ENCODE assay signal across 8 mouse cellular contexts in the genomic region with DNA sequence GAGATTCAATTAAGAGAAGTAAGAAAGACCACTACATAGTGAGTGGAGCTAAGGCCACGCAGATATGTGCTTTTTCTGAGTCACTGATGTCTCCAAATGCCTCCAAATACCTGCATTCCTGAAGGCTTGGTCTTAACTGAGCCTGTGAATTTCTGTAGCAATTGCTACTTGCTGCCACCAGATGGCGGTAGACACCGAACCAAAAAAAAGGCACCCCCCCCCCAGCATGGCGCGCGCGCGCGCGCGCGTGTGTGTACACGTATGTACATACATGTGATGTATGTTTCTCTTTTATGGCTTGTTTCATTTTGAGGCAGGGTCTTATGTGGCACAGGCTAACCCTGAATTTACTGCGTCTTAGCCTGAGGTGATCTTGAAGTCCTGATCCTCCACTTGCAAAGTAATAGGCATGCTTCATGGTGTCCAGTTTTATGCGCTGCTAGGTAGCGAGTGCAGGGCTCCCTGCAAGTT. TPM values are rescaled to one million over a fixed set of nuclear protein-coding genes. Genes with fewer than 3 reads are reported as not detected.
A peak's percentile ranks its signal among the peaks of the same experiment; 100 is the strongest.
DNase-seq lines count a peak whose midpoint lies in the region; ATAC-seq and TF ChIP-seq lines count a peak whose summit lies in the region.

No protein-coding gene starts in this region.

- no peak; the same call in 1 of the 2 replicates for ATAC-seq in heart, embryonic 12.5 days (ENCODE audit: insufficient number of reproducible peaks, low FRiP score)
- peak; percentile 66 for ATAC-seq in inflammation-experienced regulatory T-cells, adult 6 months
- peak; percentile 57 for ATAC-seq in midbrain, embryonic 11.5 days (ENCODE audit: low FRiP score)

- peak overlapping the region; percentile 56 for H3K4me2 ChIP-seq in heart, embryonic 12.5 days
- peak overlapping the region; percentile 28 for H3K4me2 ChIP-seq in midbrain, embryonic 11.5 days

- H3K4me1 ChIP-seq in heart, embryonic 12.5 days (replicated peaks) = 0 out of 2 replicates have a peak, but pooled peaks cover 2% of the 10 kb centered on the region
- H3K4me1 ChIP-seq in ES-Bruce4 (ENCODE audit: control insufficient read depth, insufficient read depth, low read length) = no peaks in the 10 kb centered on the region
- no peaks in the 10 kb centered on the region for H3K4me1 ChIP-seq in embryonic facial prominence, embryonic 10.5 days
- H3K4me1 ChIP-seq in midbrain, embryonic 11.5 days (ENCODE audit: control insufficient read depth, insufficient read depth, low read length) = no peaks in the 10 kb centered on the region

- no peaks in the 10 kb centered on the region for H3K36me3 ChIP-seq in heart, embryonic 12.5 days
- no peaks in the 10 kb centered on the region for H3K36me3 ChIP-seq in ES-Bruce4 (ENCODE audit: control insufficient read depth, insufficient read depth, low read length, poor library complexity, severe bottlenecking)
- no peaks in the 10 kb centered on the region for H3K36me3 ChIP-seq in embryonic facial prominence, embryonic 10.5 days (replicated peaks)
- H3K36me3 ChIP-seq in midbrain, embryonic 11.5 days (ENCODE audit: control insufficient read depth, insufficient read depth, low read length) = no peaks in the 10 kb centered on the region

- TF ChIP-seq POLR2A in ES-Bruce4 (IDR thresholded peaks at IDR 0.05; ENCODE audit: insufficient read depth, low read length) = no peak

- 18% methylated on average over 16 of the region's 16 CpGs for WGBS in heart, embryonic 12.5 days
- 21% methylated on average over 16 of the region's 16 CpGs for WGBS in embryonic facial prominence, embryonic 10.5 days
- 27% methylated on average over 16 of the region's 16 CpGs for WGBS in midbrain, embryonic 11.5 days

- H3K9me3 ChIP-seq in heart, embryonic 12.5 days (replicated peaks) = no peaks in the 10 kb centered on the region
- no peaks in the 10 kb centered on the region for H3K9me3 ChIP-seq in ES-Bruce4 (replicated peaks; ENCODE audit: control insufficient read depth, insufficient read depth, low read length, poor library complexity, severe bottlenecking)
- H3K9me3 ChIP-seq in embryonic facial prominence, embryonic 10.5 days = no peaks in the 10 kb centered on the region
- H3K9me3 ChIP-seq in midbrain, embryonic 11.5 days (ENCODE audit: control insufficient read depth, low read length) = no peaks in the 10 kb centered on the region

- H3K27ac ChIP-seq in heart, embryonic 12.5 days (ENCODE audit: poor library complexity, severe bottlenecking) = no peak overlapping the region
- no peak overlapping the region for H3K27ac ChIP-seq in ES-Bruce4 (ENCODE audit: insufficient read depth, low read length)
- no peak overlapping the region for H3K27ac ChIP-seq in embryonic facial prominence, embryonic 10.5 days (replicated peaks)
- H3K27ac ChIP-seq in midbrain, embryonic 11.5 days (ENCODE audit: low read depth, low read length) = no peak overlapping the region

- TF ChIP-seq CTCF in ES-Bruce4 (IDR thresholded peaks at IDR 0.05; ENCODE audit: low read depth, low read length) = peak; percentile 35

- no peaks in the 10 kb centered on the region for H3K27me3 ChIP-seq in heart, embryonic 12.5 days (replicated peaks)
- H3K27me3 ChIP-seq in ES-Bruce4 (ENCODE audit: control insufficient read depth, insufficient read depth, low read length, poor library complexity, severe bottlenecking) = no peaks in the 10 kb centered on the region
- no peaks in the 10 kb centered on the region for H3K27me3 ChIP-seq in embryonic facial prominence, embryonic 10.5 days (replicated peaks; ENCODE audit: low read depth, poor library complexity, severe bottlenecking)
- H3K27me3 ChIP-seq in midbrain, embryonic 11.5 days (ENCODE audit: control insufficient read depth, insufficient read depth, low read length) = no peaks in the 10 kb centered on the region

- TF ChIP-seq EP300 in ES-Bruce4 (IDR thresholded peaks at IDR 0.05; ENCODE audit: insufficient read depth, low read depth, low read length) = no peak

- no peak for DNase-seq in heart, postnatal 10 days
- peak; percentile 73 for DNase-seq in embryonic facial prominence, embryonic 10.5 days (ENCODE audit: low spot score)
- peak; percentile 94 for DNase-seq in midbrain, embryonic 11.5 days (ENCODE audit: low spot score, missing footprints)
- no peak for DNase-seq in ovary, adult 18-20 months (ENCODE audit: low spot score)
- DNase-seq in thymus, postnatal 36 days = no peak

- H3K9ac ChIP-seq in heart, embryonic 12.5 days = no peak overlapping the region
- no peak overlapping the region for H3K9ac ChIP-seq in ES-Bruce4 (ENCODE audit: low read depth, poor library complexity, severe bottlenecking)
- no peak overlapping the region for H3K9ac ChIP-seq in midbrain, embryonic 11.5 days (ENCODE audit: low read length)

- H3K4me3 ChIP-seq in heart, embryonic 12.5 days = peak overlapping the region; percentile 27; the same call in 1 of the 2 replicates
- H3K4me3 ChIP-seq in ES-Bruce4 (ENCODE audit: low read depth, low read length) = peak overlapping the region; percentile 28; the same call in 1 of the 2 replicates
- peak overlapping the region; percentile 34 for H3K4me3 ChIP-seq in embryonic facial prominence, embryonic 10.5 days
- H3K4me3 ChIP-seq in midbrain, embryonic 11.5 days (ENCODE audit: low read depth, low read length) = no peak overlapping the region

- intact Hi-C loops in heart, postnatal 10 days (cut with DNase I) = loop anchor here (2.0 kb wide), 2 partner anchors 248 to 338 kb away; a partner anchor contains a TSS

RNA-seq across cellular contexts. Expression of a gene that starts 54.3 kb away (rescaled TPM):
- polyA plus RNA-seq in heart, embryonic 12.5 days (2016; fragmentation: Nextera tagmentation; extraction: Ambion mirVana) = not detected in 2 replicates
- total RNA-seq in heart, postnatal 10 days (2021) = not detected
- 1.6 TPM in 1 of 2 replicates, not detected in the other for polyA plus RNA-seq in ES-Bruce4 (2011; ENCODE audit: insufficient read depth, insufficient read length, low read depth, missing spikeins)
- polyA plus RNA-seq in embryonic facial prominence, embryonic 10.5 days (2016; fragmentation: Nextera tagmentation; extraction: Ambion mirVana) = not detected in 2 replicates
- polyA plus RNA-seq in inflammation-experienced regulatory T-cells, adult 6 months (2017; shearing (Covaris generic)) = not detected
- not detected in 2 replicates for polyA plus RNA-seq in midbrain, embryonic 11.5 days (2014; fragmentation: Nextera tagmentation; extraction: Ambion mirVana)

Comparison
In these comparisons a context has a peak if more than half of its experiments do, and no peak if none do; other contexts are left out.
1. DNase-seq: peak in embryonic facial prominence, embryonic 10.5 days (single experiment) and midbrain, embryonic 11.5 days (single experiment); none in heart, postnatal 10 days (0 of 2), ovary, adult 18-20 months (single experiment) and thymus, postnatal 36 days (0 of 2).